Mouse (Mus musculus) bone marrow macrophage, adult 2 months (primary cell): Measurements from ENCODE around the gene Zfp335.

Experiments used
- CTCF ChIP-seq: IDR thresholded peaks from 2 replicates; pipeline ENCODE4 v1.5.1; 2012; ENCODE audit warnings: low read depth, mild to moderate bottlenecking, low read length, moderate library complexity
- POLR2A ChIP-seq: IDR thresholded peaks from 2 replicates; pipeline ENCODE4 v1.6.1; 2012; ENCODE audit warnings: mild to moderate bottlenecking, low read depth, low read length, borderline replicate concordance

DNA sequence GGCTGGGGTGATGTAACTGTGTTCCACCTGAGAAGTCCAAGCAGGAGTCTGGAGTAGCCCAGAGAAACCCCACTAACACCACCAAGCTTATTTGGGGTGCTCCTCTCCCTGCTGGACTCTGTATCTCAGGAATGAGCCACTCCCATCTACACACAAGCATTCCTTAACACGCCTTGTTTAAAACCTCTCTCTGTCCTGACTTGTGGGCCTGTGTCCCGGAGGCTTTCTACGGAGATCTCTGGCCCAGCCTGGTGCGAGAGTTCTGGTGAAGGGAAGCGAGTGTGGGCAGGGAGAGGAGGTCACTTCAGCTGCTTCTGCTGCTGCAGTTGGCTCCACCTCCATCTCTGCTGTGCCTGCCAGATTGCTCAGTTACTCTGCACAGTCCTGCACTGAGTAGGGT, 44.6 kb upstream of the Zfp335 start:
- no peak for TF ChIP-seq POLR2A
- TF ChIP-seq CTCF: no peak
